Mouse (Mus musculus) midbrain, embryonic 10.5 days (tissue): ENCODE measurements around the gene Cenpa. TPM values are rescaled to one million over a fixed set of nuclear protein-coding genes. Genes with fewer than 3 reads are reported as not detected.

Experiments
- DNase-seq: peaks from one replicate; pipeline ENCODE4 v3.0.0-alpha.2; 2017; ENCODE audit warnings: low spot score
- H3K27ac ChIP-seq: fragments of 300-500 bp; sonication (generic); replicated peaks from 2 replicates; pipeline ENCODE4 v1.5.1; 2016; ENCODE audit warnings: mild to moderate bottlenecking
- H3K27me3 ChIP-seq: fragments of 300-500 bp; sonication (generic); 2 replicates; pipeline ENCODE4 v1.6.1; 2016; ENCODE audit warnings: low read depth, mild to moderate bottlenecking; ENCODE audit not compliant: poor library complexity, severe bottlenecking
- H3K36me3 ChIP-seq: fragments of 300-500 bp; sonication (generic); 2 replicates; pipeline ENCODE4 v1.6.1; 2016; ENCODE audit warnings: mild to moderate bottlenecking, moderate library complexity
- H3K4me1 ChIP-seq: fragments of 300-500 bp; sonication (generic); 2 replicates; pipeline ENCODE4 v1.6.1; 2016
- H3K4me3 ChIP-seq: fragments of 300-500 bp; sonication (generic); 2 replicates; pipeline ENCODE4 v1.5.1; 2016; ENCODE audit warnings: mild to moderate bottlenecking, moderate library complexity
- H3K9me3 ChIP-seq: fragments of 300-500 bp; sonication (generic); replicated peaks from 2 replicates; pipeline ENCODE4 v1.6.1; 2016; ENCODE audit warnings: mild to moderate bottlenecking
- WGBS: fragments of 180-500 bp; shearing (Covaris S2); methylation state at CpG from one replicate; pipeline ENCODE4 v1.1.7; 2016; 5-methylcytosine and 5-hydroxymethylcytosine counted together
- polyA plus RNA-seq: library from polyadenylated mRNA; unstranded; fragments of >200 nt; fragmentation: Nextera tagmentation; extraction: Ambion mirVana; gene quantifications from 2 replicates; pipeline ENCODE4 v1.2.1, GENCODE M21; 2016

Gene Cenpa
- polyA plus RNA-seq, 1 experiment from 2014 or later = 444 TPM

GRCm38 (mm10) chr5:30649558-30649957 is 17.0 kb upstream of the Cenpa start:
- Histone ChIP-seq H3K36me3 (peaks cover 14% of the 10 kb centered on the region), H3K27ac (no peak overlapping the region), H3K9me3 (no peaks in the 10 kb centered on the region), H3K4me3 (peak overlapping the region; percentile 86; the same call in 1 of the 2 replicates), H3K4me1 (peaks cover 29% of the 10 kb centered on the region), H3K27me3 (no peaks in the 10 kb centered on the region)
- no peak for DNase-seq
- 73% methylated on average over 4 of the region's 4 CpGs for whole genome bisulfite sequencing

DNA sequence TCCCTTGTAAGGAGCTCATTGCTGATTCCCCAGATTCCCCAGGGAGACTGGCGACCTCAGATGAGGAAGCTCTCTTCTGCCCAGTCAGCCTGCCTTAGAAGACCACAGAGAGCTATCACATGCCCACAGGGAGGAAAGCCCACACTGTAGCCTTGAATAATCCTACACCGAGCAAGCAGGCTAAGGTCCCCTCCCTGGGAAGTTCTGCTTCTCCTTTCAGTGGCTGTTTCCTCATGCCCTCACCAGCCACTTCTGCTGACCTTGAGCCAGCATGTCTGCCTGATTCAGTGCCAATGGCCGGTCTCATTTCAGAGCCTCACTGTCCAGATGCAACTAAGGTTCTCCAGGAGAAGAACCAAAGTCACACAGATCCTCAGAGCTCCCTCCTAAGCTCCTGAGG is 15.8 kb upstream of the Cenpa start:
- WGBS = 84% methylated on average over 3 of the region's 3 CpGs
- Histone ChIP-seq H3K9me3 (no peaks in the 10 kb centered on the region), H3K36me3 (peaks cover 25% of the 10 kb centered on the region), H3K4me3 (no peak overlapping the region), H3K27ac (no peak overlapping the region), H3K4me1 (peaks cover 29% of the 10 kb centered on the region), H3K27me3 (no peaks in the 10 kb centered on the region)
- DNase-seq = no peak

DNA sequence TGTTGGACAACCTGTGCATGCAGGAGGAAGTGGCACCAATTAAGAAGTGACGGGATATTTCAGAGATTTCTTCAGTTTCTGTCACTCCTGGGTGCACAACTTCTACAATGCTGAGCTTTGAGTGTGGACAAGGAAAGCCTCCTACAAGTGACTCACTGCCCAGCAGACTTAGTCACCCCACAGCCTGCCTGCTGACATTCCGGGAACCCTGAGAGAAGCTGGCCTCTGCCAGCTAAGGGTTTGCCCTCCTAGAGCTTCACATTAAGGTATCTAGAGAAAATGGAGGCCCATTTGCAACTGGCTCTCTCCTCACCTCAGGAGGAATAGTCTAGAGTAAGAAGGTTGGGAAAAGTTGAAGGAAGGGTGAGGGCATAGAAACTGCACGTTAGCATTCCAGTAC is 15.0 kb upstream of the Cenpa start:
- DNase-seq = no peak
- Histone ChIP-seq H3K27ac (no peak overlapping the region), H3K4me3 (no peak overlapping the region), H3K9me3 (no peaks in the 10 kb centered on the region), H3K36me3 (peaks cover 33% of the 10 kb centered on the region), H3K27me3 (no peaks in the 10 kb centered on the region), H3K4me1 (peaks cover 29% of the 10 kb centered on the region)
- WGBS = 92% methylated on average over 3 of the region's 3 CpGs

- 87% methylated on average over 6 of the region's 6 CpGs for WGBS
- H3K36me3 ChIP-seq = peaks cover 50% of the 10 kb centered on the region
These were observed 13.3 kb upstream of the Cenpa start for GRCm38 (mm10) chr5:30653246-30653645.

GRCm38 (mm10) chr5:30655042-30655441 is 11.5 kb upstream of the Cenpa start:
- WGBS = 82% methylated on average over 8 of the region's 8 CpGs
- H3K4me3 ChIP-seq = no peak overlapping the region
- no peak overlapping the region for H3K27ac ChIP-seq
- H3K9me3 ChIP-seq = no peaks in the 10 kb centered on the region
- no peak for DNase-seq
- H3K4me1 ChIP-seq = no peaks in the 10 kb centered on the region
- H3K36me3 ChIP-seq = peaks cover 59% of the 10 kb centered on the region
- H3K27me3 ChIP-seq = no peaks in the 10 kb centered on the region

More at GRCm38 (mm10) chr5:30653246-30653645, 13.3 kb upstream of the Cenpa start:
- Histone ChIP-seq H3K27me3 (no peaks in the 10 kb centered on the region), H3K27ac (no peak overlapping the region), H3K4me3 (no peak overlapping the region), H3K9me3 (no peaks in the 10 kb centered on the region), H3K4me1 (peaks cover 17% of the 10 kb centered on the region)
- no peak for DNase-seq

GRCm38 (mm10) chr5:30655526-30656195 is 10.9 kb upstream of the Cenpa start:
- Histone ChIP-seq H3K9me3 (peaks cover 5% of the 10 kb centered on the region; the same call in 1 of the 2 replicates), H3K27me3 (no peaks in the 10 kb centered on the region), H3K27ac (no peak overlapping the region), H3K4me3 (no peak overlapping the region), H3K36me3 (peaks cover 59% of the 10 kb centered on the region), H3K4me1 (no peaks in the 10 kb centered on the region)
- DNase-seq = no peak
- WGBS = 88% methylated on average over 6 of the region's 6 CpGs

GRCm38 (mm10) chr5:30659042-30659441 is 7.5 kb upstream of the Cenpa start:
- H3K4me3 ChIP-seq = no peak overlapping the region
- H3K27ac ChIP-seq = no peak overlapping the region
- H3K27me3 ChIP-seq = no peaks in the 10 kb centered on the region
- 86% methylated on average over 4 of the region's 4 CpGs for WGBS
- peaks cover 9% of the 10 kb centered on the region; the same call in 1 of the 2 replicates for H3K9me3 ChIP-seq
- H3K36me3 ChIP-seq = peaks cover 45% of the 10 kb centered on the region
- no peaks in the 10 kb centered on the region for H3K4me1 ChIP-seq
- no peak for DNase-seq

DNA sequence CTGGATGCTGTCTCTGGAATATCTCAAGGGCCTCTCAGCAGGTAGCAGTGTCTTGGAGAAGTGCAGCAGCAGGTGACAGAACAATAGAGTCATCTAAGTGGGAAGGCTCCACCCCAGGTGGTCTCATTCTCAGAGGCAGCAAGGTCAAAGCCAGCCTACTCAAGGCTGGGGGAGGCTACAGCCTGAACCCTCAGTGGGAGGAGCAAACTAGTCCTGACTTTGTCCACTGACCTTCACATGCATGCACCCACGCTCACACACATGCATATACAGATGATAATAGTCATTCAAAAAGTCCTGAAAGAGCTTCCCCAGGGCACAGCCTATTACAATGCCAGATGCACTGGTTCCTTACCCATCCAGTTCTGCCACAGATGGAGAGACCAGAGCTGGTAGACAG is 6.3 kb upstream of the Cenpa start:
- DNase-seq = no peak
- peaks cover 9% of the 10 kb centered on the region; the same call in 1 of the 2 replicates for H3K9me3 ChIP-seq
- WGBS = 88% methylated on average over 1 of the region's 1 CpGs

DNA sequence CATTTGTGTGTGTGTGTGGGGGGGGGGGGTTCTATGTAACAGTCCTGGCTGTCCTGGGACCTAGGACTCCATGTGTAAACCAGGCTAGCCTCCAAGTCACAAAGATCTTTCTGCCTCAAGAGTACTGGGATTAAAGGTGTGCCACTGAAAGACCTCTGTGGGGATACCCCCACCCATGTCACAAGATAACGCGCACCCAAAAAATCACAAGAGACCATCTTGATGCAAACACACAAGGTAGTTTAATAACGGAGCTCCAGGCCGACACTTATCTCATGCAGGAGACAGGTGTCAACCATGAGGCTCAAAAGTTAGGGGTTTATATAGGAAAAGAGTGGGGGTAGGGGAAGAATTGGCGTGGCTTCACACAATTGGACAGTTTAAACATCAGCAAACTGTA is 5.8 kb upstream of the Cenpa start:
- H3K27ac ChIP-seq = no peak overlapping the region
- DNase-seq = no peak
- peaks cover under 1% of the 10 kb centered on the region; the same call in 1 of the 2 replicates for H3K4me1 ChIP-seq
- peaks cover 9% of the 10 kb centered on the region; the same call in 1 of the 2 replicates for H3K9me3 ChIP-seq
- WGBS = 95% methylated on average over 5 of the region's 5 CpGs
- no peak overlapping the region for H3K4me3 ChIP-seq
- H3K36me3 ChIP-seq = peaks cover 33% of the 10 kb centered on the region
- H3K27me3 ChIP-seq = no peaks in the 10 kb centered on the region

More for the DNA sequence above, 6.3 kb upstream of the Cenpa start:
- Histone ChIP-seq H3K4me3 (no peak overlapping the region), H3K27me3 (no peaks in the 10 kb centered on the region), H3K36me3 (peaks cover 38% of the 10 kb centered on the region), H3K4me1 (no peaks in the 10 kb centered on the region), H3K27ac (no peak overlapping the region)

DNA sequence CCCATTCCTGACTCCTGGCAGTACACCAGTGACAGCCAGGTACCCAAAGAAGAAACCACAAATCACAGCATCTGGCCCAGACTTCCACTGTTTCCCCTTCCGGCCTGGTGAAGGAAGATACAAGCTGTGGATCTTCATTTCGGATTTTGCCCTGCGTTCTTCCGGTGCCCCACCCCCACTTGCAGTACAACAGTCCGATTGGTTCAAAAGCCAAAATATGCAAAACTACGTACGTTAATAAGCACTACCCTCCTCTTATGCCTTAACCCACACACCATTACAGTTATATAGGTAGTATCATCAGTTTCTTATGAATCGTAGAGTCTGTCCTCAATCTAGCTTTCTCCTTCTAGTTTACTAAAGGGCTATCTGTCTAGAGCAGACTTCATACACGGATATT is 1.2 kb upstream of the Cenpa start:
- H3K9me3 ChIP-seq = peaks cover 7% of the 10 kb centered on the region; the same call in 1 of the 2 replicates
- no peaks in the 10 kb centered on the region for H3K27me3 ChIP-seq
- peaks cover 28% of the 10 kb centered on the region for H3K4me1 ChIP-seq
- peaks cover 22% of the 10 kb centered on the region for H3K36me3 ChIP-seq
- no peak for DNase-seq
- no peak overlapping the region for H3K27ac ChIP-seq
- no peak overlapping the region for H3K4me3 ChIP-seq
- WGBS = 93% methylated on average over 9 of the region's 9 CpGs

DNA sequence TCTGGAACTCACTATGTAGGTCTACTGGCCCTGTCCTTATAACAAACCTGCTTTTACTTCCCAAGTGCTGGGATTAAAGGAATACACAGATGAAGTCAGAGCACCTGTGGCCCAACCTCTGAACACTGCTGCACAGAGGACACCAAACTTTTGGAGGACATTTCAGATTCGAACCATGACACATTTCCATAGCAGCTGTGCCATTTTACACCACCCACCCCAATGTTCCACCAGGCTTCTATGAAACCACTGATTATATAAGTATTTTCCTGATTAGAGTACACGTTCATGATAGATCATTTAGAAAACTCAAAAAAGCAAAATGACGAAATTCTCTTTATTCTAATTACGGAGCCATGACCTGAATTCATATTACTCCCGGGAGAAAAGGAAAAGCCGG is 609 bp upstream of the Cenpa start:
- H3K9me3 ChIP-seq = peaks cover under 1% of the 10 kb centered on the region; the same call in 1 of the 2 replicates
- H3K27ac ChIP-seq = peak overlapping the region; percentile 96
- peaks cover 29% of the 10 kb centered on the region for H3K36me3 ChIP-seq
- peaks cover 28% of the 10 kb centered on the region for H3K4me1 ChIP-seq
- 79% methylated on average over 6 of the region's 6 CpGs for WGBS
- no peaks in the 10 kb centered on the region for H3K27me3 ChIP-seq
- no peak for DNase-seq
- H3K4me3 ChIP-seq = peak overlapping the region; percentile 90

- under 1% methylated on average over 13 of the region's 13 CpGs for WGBS
These were observed 638 bp downstream of the Cenpa start for GRCm38 (mm10) chr5:30667215-30667614.

DNA sequence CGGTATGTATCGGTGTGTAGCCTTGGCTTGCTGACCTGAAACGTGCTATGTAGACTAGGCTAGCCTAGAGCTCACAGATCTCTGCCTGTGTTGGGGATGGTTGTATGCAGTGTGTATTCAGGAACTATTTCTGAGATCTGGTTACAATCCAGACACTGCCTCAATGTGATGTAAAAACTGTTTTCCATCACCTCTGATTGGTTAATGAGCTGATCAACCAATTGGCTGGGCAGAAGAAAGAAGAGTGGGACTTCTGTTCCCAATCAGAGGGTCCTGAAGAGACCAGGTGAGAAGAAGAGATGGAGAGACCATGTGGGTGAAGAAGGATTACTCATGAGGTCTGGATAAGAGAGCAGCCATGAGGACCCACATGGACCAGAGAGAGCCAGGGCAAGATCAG is 1.1 kb downstream of the Cenpa start:
- H3K27ac ChIP-seq = peak overlapping the region; percentile 96
- no peak for DNase-seq
- peak overlapping the region; percentile 90 for H3K4me3 ChIP-seq
- no peaks in the 10 kb centered on the region for H3K27me3 ChIP-seq
- H3K9me3 ChIP-seq = no peaks in the 10 kb centered on the region
- 14% methylated on average over 3 of the region's 3 CpGs for WGBS
- H3K4me1 ChIP-seq = peaks cover 28% of the 10 kb centered on the region
- H3K36me3 ChIP-seq = peaks cover 46% of the 10 kb centered on the region

More at GRCm38 (mm10) chr5:30667215-30667614, 638 bp downstream of the Cenpa start:
- Histone ChIP-seq H3K36me3 (peaks cover 41% of the 10 kb centered on the region), H3K27ac (peak overlapping the region; percentile 96), H3K4me1 (peaks cover 28% of the 10 kb centered on the region), H3K9me3 (no peaks in the 10 kb centered on the region), H3K4me3 (peak overlapping the region; percentile 90), H3K27me3 (no peaks in the 10 kb centered on the region)
- DNase-seq = no peak
